Mouse (Mus musculus) heart, embryonic 10.5 days (tissue): ENCODE results near the gene Apopt1. TPM values are rescaled to one million over a fixed set of nuclear protein-coding genes. Genes with fewer than 3 reads are reported as not detected.
"Not testable (repeated sequence)": the region's sequence is repeated elsewhere in the genome, so short reads cannot be mapped to it uniquely, and the experiment has no call there.

Experiments
- DNase-seq: peaks from one replicate; pipeline ENCODE4 v3.0.0-alpha.2; 2017; ENCODE audit warnings: low spot score
- H3K27ac ChIP-seq: fragments of 300-500 bp; sonication (generic); 2 replicates; pipeline ENCODE4 v1.5.1; 2016; ENCODE audit warnings: mild to moderate bottlenecking
- H3K27me3 ChIP-seq: fragments of 300-500 bp; sonication (generic); 2 replicates; pipeline ENCODE4 v1.6.1; 2016; ENCODE audit warnings: mild to moderate bottlenecking; ENCODE audit not compliant: poor library complexity, insufficient read depth, severe bottlenecking
- H3K36me3 ChIP-seq: fragments of 300-500 bp; sonication (generic); 2 replicates; pipeline ENCODE4 v1.6.1; 2016; ENCODE audit warnings: mild to moderate bottlenecking, moderate library complexity
- H3K4me1 ChIP-seq: fragments of 300-500 bp; sonication (generic); 2 replicates; pipeline ENCODE4 v1.6.1; 2016; ENCODE audit warnings: mild to moderate bottlenecking
- H3K4me3 ChIP-seq: fragments of 300-500 bp; sonication (generic); 2 replicates; pipeline ENCODE4 v1.5.1; 2016; ENCODE audit warnings: mild to moderate bottlenecking, moderate library complexity
- H3K9me3 ChIP-seq: fragments of 300-500 bp; sonication (generic); 2 replicates; pipeline ENCODE4 v1.6.1; 2016; ENCODE audit warnings: mild to moderate bottlenecking, moderate library complexity
- WGBS: fragments of 180-500 bp; shearing (Covaris S2); methylation state at CpG from one replicate; pipeline ENCODE4 v1.1.7; 2016; 5-methylcytosine and 5-hydroxymethylcytosine counted together
- polyA plus RNA-seq: library from polyadenylated mRNA; unstranded; fragments of >200 nt; fragmentation: Nextera tagmentation; extraction: Ambion mirVana; gene quantifications from 2 replicates; pipeline ENCODE4 v1.2.1, GENCODE M21; 2016

Gene Apopt1
- polyA plus RNA-seq, 1 experiment from 2014 or later = 55.2 TPM

GRCm38 (mm10) chr12:111699542-111699941 is 13.5 kb upstream of the Apopt1 start:
- DNase-seq = no peak
- Histone ChIP-seq H3K27ac (no peak overlapping the region; the same call in 1 of the 2 replicates), H3K4me1 (peaks cover 37% of the 10 kb centered on the region), H3K27me3 (peaks cover 4% of the 10 kb centered on the region; the same call in 1 of the 2 replicates), H3K4me3 (no peak overlapping the region), H3K9me3 (no peaks in the 10 kb centered on the region), H3K36me3 (no peaks in the 10 kb centered on the region)
- 86% methylated on average over 4 of the region's 4 CpGs for WGBS

DNA sequence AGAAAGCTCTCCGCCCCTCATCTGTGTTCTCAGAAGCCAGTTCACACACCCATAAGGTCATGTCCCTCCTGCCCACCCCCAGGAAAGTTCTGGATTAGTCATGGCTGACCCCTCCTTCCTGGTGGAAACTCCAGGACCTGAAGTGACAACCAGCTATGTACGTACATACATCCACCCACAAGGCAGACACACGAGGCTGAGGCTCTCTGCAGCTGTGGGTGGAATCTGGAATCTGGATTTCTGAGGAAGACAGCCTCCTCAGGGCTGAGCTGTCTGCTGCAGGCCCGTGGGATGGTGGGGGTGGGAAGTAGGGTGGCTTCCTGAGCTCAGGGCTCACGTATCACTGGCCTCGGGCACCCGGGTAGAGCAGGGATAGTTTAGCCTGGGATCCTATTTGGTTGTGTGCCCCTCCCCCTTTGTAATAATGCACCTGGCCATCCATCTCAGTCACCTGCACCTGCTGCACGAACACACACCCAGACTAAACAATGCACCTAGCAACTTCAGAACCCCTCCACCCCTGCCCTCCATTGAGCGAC is 12.1 kb upstream of the Apopt1 start:
- no peak overlapping the region for H3K4me3 ChIP-seq
- H3K9me3 ChIP-seq = no peaks in the 10 kb centered on the region
- no peaks in the 10 kb centered on the region for H3K36me3 ChIP-seq
- H3K27ac ChIP-seq = no peak overlapping the region
- no peak for DNase-seq
- WGBS = 64% methylated on average over 9 of the region's 9 CpGs
- H3K4me1 ChIP-seq = peaks cover 37% of the 10 kb centered on the region
- peaks cover 4% of the 10 kb centered on the region; the same call in 1 of the 2 replicates for H3K27me3 ChIP-seq

GRCm38 (mm10) chr12:111703301-111703700 is 9.8 kb upstream of the Apopt1 start:
- Histone ChIP-seq H3K9me3 (no peaks in the 10 kb centered on the region), H3K4me3 (no peak overlapping the region), H3K36me3 (peaks cover 8% of the 10 kb centered on the region), H3K27ac (no peak overlapping the region), H3K4me1 (peaks cover 31% of the 10 kb centered on the region), H3K27me3 (peaks cover 4% of the 10 kb centered on the region; the same call in 1 of the 2 replicates)
- WGBS = 75% methylated on average over 3 of the region's 3 CpGs
- DNase-seq = no peak

DNA sequence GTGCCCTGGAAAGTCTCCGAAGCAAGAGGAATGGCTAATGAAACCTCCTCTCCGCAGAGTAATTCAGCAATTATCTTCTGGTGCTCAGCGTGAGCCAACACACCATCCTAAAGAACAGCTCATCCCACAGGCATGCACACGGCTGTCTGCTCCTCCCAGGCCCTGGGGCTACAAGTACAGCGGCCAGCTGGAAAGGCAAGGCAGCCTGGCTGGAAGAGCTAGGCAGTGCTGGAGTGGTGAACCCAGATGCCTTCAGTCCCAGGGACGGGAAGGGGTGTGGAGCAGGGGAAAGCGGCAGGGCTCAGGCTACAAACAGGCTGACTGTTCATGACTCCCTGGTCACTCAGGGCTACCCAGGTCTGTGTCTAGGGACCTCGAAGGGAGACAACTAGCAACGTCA is 8.5 kb upstream of the Apopt1 start:
- WGBS = 47% methylated on average over 9 of the region's 9 CpGs
- H3K9me3 ChIP-seq = no peaks in the 10 kb centered on the region
- no peak for DNase-seq
- peaks cover 29% of the 10 kb centered on the region for H3K4me1 ChIP-seq
- peaks cover 20% of the 10 kb centered on the region for H3K36me3 ChIP-seq
- peaks cover 4% of the 10 kb centered on the region; the same call in 1 of the 2 replicates for H3K27me3 ChIP-seq
- no peak overlapping the region for H3K4me3 ChIP-seq
- H3K27ac ChIP-seq = peak overlapping the region; percentile 63; the same call in 1 of the 2 replicates

DNA sequence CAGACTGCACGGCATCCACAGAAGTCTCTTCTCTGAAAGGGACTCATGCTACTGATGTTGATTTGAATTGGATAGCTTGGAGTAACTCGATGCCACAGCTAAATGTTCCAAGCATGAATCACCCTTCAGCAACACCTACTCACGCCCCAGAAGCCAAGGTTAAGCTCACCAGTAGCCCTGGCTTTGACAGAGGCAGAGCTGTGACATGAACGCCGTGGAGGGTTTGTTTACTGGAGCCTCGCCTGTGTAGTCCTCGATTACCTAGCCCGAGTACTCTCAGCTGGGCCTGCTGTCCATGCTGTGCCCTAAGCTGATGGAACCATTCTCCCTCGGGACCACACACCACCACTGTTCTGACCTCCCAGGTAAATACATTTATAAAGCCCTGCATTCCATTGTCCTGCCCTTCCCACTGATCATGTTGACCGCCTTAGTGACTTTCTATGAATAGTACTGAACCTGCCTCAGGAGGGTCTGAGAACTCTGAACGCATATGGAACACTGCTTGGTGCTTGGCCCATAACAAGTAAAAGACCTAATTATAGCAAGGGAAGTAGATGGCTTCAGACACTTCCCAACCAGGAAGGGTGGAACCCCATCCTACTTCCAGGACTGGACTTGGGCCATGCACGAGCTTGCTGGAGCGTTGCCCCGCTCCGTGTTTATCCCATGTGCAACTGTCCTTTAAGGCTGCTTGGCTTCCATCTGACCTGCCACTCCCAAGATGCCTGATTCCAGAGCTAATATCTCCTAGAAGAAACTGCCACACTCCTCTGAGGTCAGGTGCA is 7.7 kb upstream of the Apopt1 start:
- no peak for DNase-seq
- H3K9me3 ChIP-seq = no peaks in the 10 kb centered on the region
- 64% methylated on average over 15 of the region's 15 CpGs for WGBS
- no peak overlapping the region for H3K4me3 ChIP-seq
- peak overlapping the region; percentile 63 for H3K27ac ChIP-seq
- H3K27me3 ChIP-seq = peaks cover 4% of the 10 kb centered on the region; the same call in 1 of the 2 replicates
- H3K4me1 ChIP-seq = peaks cover 24% of the 10 kb centered on the region
- peaks cover 28% of the 10 kb centered on the region for H3K36me3 ChIP-seq

DNA sequence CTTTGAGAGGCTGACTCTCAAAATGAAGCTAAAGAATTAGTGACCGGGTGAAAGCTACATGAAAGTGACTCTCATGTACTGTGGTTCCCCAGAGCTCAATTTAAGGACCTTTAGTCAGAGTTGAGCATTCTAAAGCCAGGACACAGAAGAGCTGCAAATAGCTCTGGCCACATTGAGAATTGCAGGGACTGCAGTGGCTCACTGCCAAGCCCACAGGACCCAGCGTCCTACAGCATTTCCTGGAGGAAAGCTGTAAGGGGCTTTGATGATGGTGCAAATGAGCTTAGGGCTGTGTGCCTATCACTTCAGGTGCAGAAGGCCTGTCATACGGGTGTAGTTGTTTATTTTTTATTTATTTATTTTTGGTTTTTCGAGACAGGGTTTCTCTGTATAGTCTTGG is 4.9 kb upstream of the Apopt1 start:
- Histone ChIP-seq H3K27me3 (peaks cover 4% of the 10 kb centered on the region; the same call in 1 of the 2 replicates), H3K36me3 (peaks cover 38% of the 10 kb centered on the region), H3K9me3 (no peaks in the 10 kb centered on the region), H3K27ac (no peak overlapping the region), H3K4me3 (no peak overlapping the region), H3K4me1 (peaks cover 32% of the 10 kb centered on the region)
- DNase-seq = no peak
- 73% methylated on average over 4 of the region's 4 CpGs for WGBS

DNA sequence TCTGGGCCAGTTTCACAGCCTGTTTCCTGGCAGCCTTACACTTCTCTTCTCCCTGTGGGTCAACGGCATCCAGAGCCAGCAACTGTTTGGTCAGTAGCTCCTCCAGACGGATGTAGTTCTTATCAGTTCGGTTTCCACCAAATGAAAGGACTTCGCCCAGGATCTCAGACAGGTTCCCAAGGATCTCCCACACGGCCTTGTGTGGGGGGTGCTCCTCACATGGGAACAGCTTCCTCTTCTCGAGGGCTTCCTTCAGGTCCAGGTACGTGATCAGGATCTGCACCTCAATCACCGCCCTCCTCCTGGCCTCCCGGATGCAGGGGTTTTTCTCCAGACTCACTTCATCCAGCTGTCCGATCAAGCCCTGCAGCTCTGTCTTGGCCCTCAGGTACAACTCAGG is 3.0 kb upstream of the Apopt1 start:
- no peak overlapping the region for H3K4me3 ChIP-seq
- no peak for DNase-seq
- peaks cover 38% of the 10 kb centered on the region for H3K36me3 ChIP-seq
- H3K27ac ChIP-seq = no peak overlapping the region
- no peaks in the 10 kb centered on the region for H3K27me3 ChIP-seq
- H3K9me3 ChIP-seq = no peaks in the 10 kb centered on the region
- 82% methylated on average over 10 of the region's 10 CpGs for WGBS
- H3K4me1 ChIP-seq = peaks cover 28% of the 10 kb centered on the region

GRCm38 (mm10) chr12:111712476-111712875 is 585 bp upstream of the Apopt1 start:
- DNase-seq = no peak
- H3K4me3 ChIP-seq = peak overlapping the region; percentile 98
- H3K27ac ChIP-seq = peak overlapping the region; percentile 97
- under 1% methylated on average over 33 of the region's 33 CpGs for WGBS
- peaks cover 47% of the 10 kb centered on the region for H3K36me3 ChIP-seq
- peaks cover 19% of the 10 kb centered on the region for H3K4me1 ChIP-seq
- H3K9me3 ChIP-seq = no peaks in the 10 kb centered on the region
- H3K27me3 ChIP-seq = no peaks in the 10 kb centered on the region

DNA sequence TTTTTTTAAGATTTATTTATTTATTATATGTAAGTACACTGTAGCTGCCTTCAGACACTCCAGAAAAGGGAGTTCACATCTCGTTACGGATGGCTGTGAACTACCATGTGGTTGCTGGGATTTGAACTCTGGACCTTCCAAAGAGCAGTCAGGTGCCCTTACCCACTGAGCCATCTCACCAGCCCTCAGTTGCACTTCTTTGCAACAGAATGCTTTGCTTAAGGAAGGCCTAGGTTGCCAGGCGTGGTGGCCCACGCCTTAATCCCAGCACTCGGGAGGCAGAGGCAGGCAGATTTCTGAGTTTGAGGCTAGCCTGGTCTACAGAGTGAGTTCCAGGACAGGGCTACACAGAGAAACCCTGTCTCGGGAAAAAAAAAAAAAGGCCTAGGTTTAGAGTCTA is 819 bp downstream of the Apopt1 start:
- not testable (repeated sequence) for H3K27ac ChIP-seq, H3K27me3 ChIP-seq, DNase-seq, H3K9me3 ChIP-seq
- peaks cover 34% of the 10 kb centered on the region for H3K36me3 ChIP-seq
- peak overlapping the region; percentile 98 for H3K4me3 ChIP-seq
- 72% methylated on average over 6 of the region's 6 CpGs for WGBS
- H3K4me1 ChIP-seq = peaks cover 19% of the 10 kb centered on the region

DNA sequence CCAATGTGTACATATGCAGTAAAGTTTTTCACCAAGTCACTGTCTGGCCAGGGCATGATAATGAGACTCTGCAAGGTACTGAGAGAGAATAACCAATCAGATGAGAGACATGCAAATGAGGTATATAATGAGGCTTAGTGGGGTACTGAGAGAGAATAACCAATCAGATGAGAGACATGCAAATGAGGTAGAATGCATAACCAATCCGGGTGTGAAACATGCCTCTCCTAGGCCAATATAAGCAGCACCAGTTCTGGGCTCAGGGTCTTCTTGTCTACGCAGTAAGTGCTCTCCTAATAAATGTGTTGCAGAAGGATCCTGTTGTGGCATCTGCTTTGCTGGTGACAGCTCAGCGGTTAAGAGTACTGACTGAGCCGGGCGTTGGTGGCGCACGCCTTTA is 3.4 kb downstream of the Apopt1 start:
- H3K27me3 ChIP-seq = no peaks in the 10 kb centered on the region
- H3K4me1 ChIP-seq = peaks cover 14% of the 10 kb centered on the region
- H3K27ac ChIP-seq = no peak overlapping the region
- H3K4me3 ChIP-seq = no peak overlapping the region
- H3K36me3 ChIP-seq = peaks cover 16% of the 10 kb centered on the region
- WGBS = 96% methylated on average over 7 of the region's 7 CpGs
- no peak for DNase-seq
- H3K9me3 ChIP-seq = no peaks in the 10 kb centered on the region

DNA sequence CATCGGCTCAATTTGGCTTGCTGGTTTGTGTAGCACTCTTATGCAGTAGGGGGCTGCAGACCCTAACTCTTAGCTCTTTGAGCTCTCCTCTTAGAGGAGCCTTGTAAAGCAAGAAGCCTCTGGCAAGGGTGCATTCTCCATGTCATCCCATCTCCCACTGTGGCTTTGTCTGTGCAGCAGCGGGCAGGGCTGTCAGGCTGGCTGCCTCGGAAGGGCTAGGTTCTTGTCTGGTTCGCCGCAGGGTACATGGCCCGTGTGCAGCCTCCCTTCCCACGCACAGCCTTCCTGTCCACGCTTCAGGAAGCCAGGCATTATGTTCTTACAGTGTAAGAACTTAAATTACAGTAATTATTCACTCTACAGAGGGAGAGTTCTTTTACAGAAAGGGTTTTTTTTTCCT is 5.6 kb downstream of the Apopt1 start:
- 77% methylated on average over 8 of the region's 8 CpGs for WGBS
- H3K36me3 ChIP-seq = peaks cover 20% of the 10 kb centered on the region
- no peak overlapping the region for H3K4me3 ChIP-seq
- no peaks in the 10 kb centered on the region for H3K27me3 ChIP-seq
- H3K9me3 ChIP-seq = no peaks in the 10 kb centered on the region
- H3K4me1 ChIP-seq = peaks cover 6% of the 10 kb centered on the region
- no peak for DNase-seq
- H3K27ac ChIP-seq = no peak overlapping the region

- 80% methylated on average over 4 of the region's 4 CpGs for WGBS
- Histone ChIP-seq H3K4me1 (peaks cover 8% of the 10 kb centered on the region), H3K27ac (no peak overlapping the region), H3K36me3 (peaks cover 34% of the 10 kb centered on the region), H3K27me3 (no peaks in the 10 kb centered on the region), H3K9me3 (no peaks in the 10 kb centered on the region), H3K4me3 (no peak overlapping the region)
- no peak for DNase-seq
Measured at GRCm38 (mm10) chr12:111720222-111720621, 7.2 kb downstream of the Apopt1 start.

DNA sequence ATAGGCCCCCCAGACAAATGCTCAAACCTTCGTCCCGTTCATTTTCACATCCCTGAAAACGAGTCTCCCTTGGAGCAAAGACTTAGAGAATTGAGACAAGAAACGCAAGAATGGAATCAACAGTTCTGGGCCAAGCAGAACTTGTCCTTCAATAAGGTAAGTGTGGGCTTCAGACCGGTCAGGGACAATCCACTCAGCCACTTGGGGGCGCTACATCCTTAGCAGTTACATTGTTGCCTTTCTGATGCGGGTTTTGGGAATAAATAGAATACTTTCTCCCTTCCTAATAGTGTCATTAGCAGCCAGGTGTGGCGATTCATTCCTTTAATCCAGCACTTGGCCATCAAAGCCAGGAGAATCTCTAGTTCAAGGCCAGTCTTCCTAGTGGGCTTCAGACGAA is 9.6 kb downstream of the Apopt1 start:
- DNase-seq = no peak

More for the DNA sequence above, 9.6 kb downstream of the Apopt1 start:
- Histone ChIP-seq H3K4me1 (peaks cover 17% of the 10 kb centered on the region), H3K27me3 (no peaks in the 10 kb centered on the region), H3K27ac (no peak overlapping the region), H3K9me3 (no peaks in the 10 kb centered on the region), H3K4me3 (no peak overlapping the region), H3K36me3 (peaks cover 45% of the 10 kb centered on the region)
- 64% methylated on average over 9 of the region's 9 CpGs for WGBS
